ENCODE assay signal across 8 mouse cellular contexts in the genomic region with DNA sequence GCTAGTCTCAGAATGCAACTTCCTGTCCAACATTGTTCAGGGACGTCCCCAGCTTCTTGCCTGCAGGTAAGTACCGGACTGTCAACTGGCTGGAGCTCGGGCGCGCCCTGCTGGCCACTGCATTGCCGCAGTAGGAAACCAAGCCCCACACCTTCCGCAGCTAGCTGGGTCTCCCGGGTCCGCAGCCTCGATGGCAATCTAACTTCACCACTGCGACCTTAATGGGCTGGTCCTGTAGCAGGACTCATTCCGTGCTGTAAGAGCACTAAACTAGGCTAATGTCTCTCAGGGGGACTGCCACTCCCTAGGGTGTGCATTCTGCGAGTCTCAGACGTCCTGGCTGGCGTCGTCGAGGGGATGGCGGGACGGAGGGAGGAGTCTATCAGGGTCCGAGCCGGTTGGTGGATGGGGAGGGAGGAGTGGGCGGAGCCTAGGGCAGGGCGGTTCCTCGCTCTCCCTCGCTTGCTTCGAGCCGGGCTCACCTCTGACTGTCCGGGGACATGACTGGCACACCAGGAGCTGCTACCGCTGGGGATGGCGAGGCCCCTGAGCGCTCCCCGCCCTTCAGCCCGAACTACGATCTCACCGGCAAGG. TPM values are rescaled to one million over a fixed set of nuclear protein-coding genes. Genes with fewer than 3 reads are reported as not detected.
DNase-seq lines count a peak whose midpoint lies in the region; ATAC-seq lines count a peak whose summit lies in the region.

No protein-coding gene starts in this region.

- no peak overlapping the region for H3K9ac ChIP-seq in forebrain, embryonic 11.5 days (ENCODE audit: low read length)

- peaks cover 16% of the 10 kb centered on the region for H3K27me3 ChIP-seq in forebrain, embryonic 11.5 days (ENCODE audit: control insufficient read depth, insufficient read depth, low read length)

- no peaks in the 10 kb centered on the region for H3K9me3 ChIP-seq in forebrain, embryonic 11.5 days (ENCODE audit: control insufficient read depth, low read length)

- no peaks in the 10 kb centered on the region for H3K36me3 ChIP-seq in forebrain, embryonic 11.5 days (ENCODE audit: control insufficient read depth, insufficient read depth, low read length)

- peaks cover 5% of the 10 kb centered on the region; the same call in 1 of the 2 replicates for H3K4me1 ChIP-seq in forebrain, embryonic 11.5 days (replicated peaks; ENCODE audit: control insufficient read depth, insufficient read depth, low read length)

- DNase-seq in MN1 (ENCODE audit: low spot score), result peak; percentile 74
- DNase-seq in c-Kit-positive CD71-negative TER-119-negative erythroid progenitor cells, embryonic 14.5 days (ENCODE audit: low read depth), result peak; percentile 85
- DNase-seq in forebrain, embryonic 11.5 days (ENCODE audit: low spot score), result peak; percentile 87
- peak; percentile 79 for DNase-seq in heart, postnatal 4 days
- peak; percentile 44 to 65 for DNase-seq in layer of hippocampus, postnatal 25 days (ENCODE audit: extremely low spot score in 1 of 2, low spot score in 1 of 2)
- peak; percentile 83 to 87 for DNase-seq in lung, postnatal 4 days
- peak; percentile 47 for DNase-seq in retina, postnatal 7 days (ENCODE audit: low read depth, low spot score)
- peak; percentile 68 for DNase-seq in urinary bladder, postnatal 25 days (ENCODE audit: low spot score)

- peak overlapping the region; percentile 22 for H3K4me3 ChIP-seq in forebrain, embryonic 11.5 days (ENCODE audit: low read depth, low read length)

- WGBS in forebrain, embryonic 11.5 days, result 1% methylated on average over 35 of the region's 35 CpGs

- ATAC-seq in forebrain, embryonic 11.5 days (replicated peaks; ENCODE audit: low FRiP score), result peak; percentile 74

- peak overlapping the region; percentile 35; the same call in 1 of the 2 replicates for H3K4me2 ChIP-seq in forebrain, embryonic 11.5 days (ENCODE audit: low read depth, low read length, severe bottlenecking)

- no peak overlapping the region for H3K27ac ChIP-seq in forebrain, embryonic 11.5 days (ENCODE audit: low read depth, low read length)

RNA-seq across cellular contexts. Expression of a gene that starts 9.3 kb away (rescaled TPM):
- 34.3 and 35.2 TPM in 2 replicates for polyA plus RNA-seq in forebrain, embryonic 11.5 days (2014; fragmentation: Nextera tagmentation; extraction: Ambion mirVana)
- total RNA-seq in heart, postnatal 4 days (2021), result 10 to 100 TPM; 13.9 to 15.3 TPM
- total RNA-seq in layer of hippocampus, postnatal 25 days (2021), result 10 to 100 TPM; 74.8 to 76.3 TPM

RNA-seq across cellular contexts. Expression of a gene that starts 20.0 kb away (rescaled TPM):
- not detected in 2 replicates for polyA plus RNA-seq in forebrain, embryonic 11.5 days (2014; fragmentation: Nextera tagmentation; extraction: Ambion mirVana)
- total RNA-seq in heart, postnatal 4 days (2021), result under 1 TPM; 0.31 to 0.52 TPM
- total RNA-seq in layer of hippocampus, postnatal 25 days (2021), result under 1 TPM; 0.35 to 0.39 TPM

RNA-seq across cellular contexts. Expression of a gene that starts 33.5 kb away (rescaled TPM):
- polyA plus RNA-seq in forebrain, embryonic 11.5 days (2014; fragmentation: Nextera tagmentation; extraction: Ambion mirVana), result 8.8 and 9.2 TPM in 2 replicates
- 1 to 10 TPM; 5.2 to 9.3 TPM for total RNA-seq in heart, postnatal 4 days (2021)
- 10 to 100 TPM; 19.0 to 19.4 TPM for total RNA-seq in layer of hippocampus, postnatal 25 days (2021)

RNA-seq across cellular contexts. Expression of a gene that starts 33.9 kb away (rescaled TPM):
- polyA plus RNA-seq in forebrain, embryonic 11.5 days (2014; fragmentation: Nextera tagmentation; extraction: Ambion mirVana), result 13.8 and 16.0 TPM in 2 replicates
- 10 to 100 TPM; 11.9 to 12.0 TPM for total RNA-seq in heart, postnatal 4 days (2021)
- total RNA-seq in layer of hippocampus, postnatal 25 days (2021), result 10 to 100 TPM; 16.6 to 21.3 TPM

Comparison
In these comparisons a context has a peak if more than half of its experiments do, and no peak if none do; other contexts are left out.
1. RNA of a gene that starts 9.3 kb away (total RNA-seq): 74.8 to 76.3 TPM in layer of hippocampus, postnatal 25 days; 13.9 to 15.3 TPM in heart, postnatal 4 days; every median in the first group is over 4 times any median in the second.
2. Peak in every context shown above with its lines, with median percentiles within 50 percentile points of each other: DNase-seq.